Mouse (Mus musculus) intestine, embryonic 14.5 days (tissue): ENCODE results near the gene Pex12. TPM values are rescaled to one million over a fixed set of nuclear protein-coding genes. Genes with fewer than 3 reads are reported as not detected.
A peak's percentile ranks its signal among the peaks of the same experiment; 100 is the strongest.

Source experiments
- ATAC-seq: fragments of 200-750 bp; cut with Nextera tagmentation; replicated peaks from 2 replicates; pipeline ENCODE4 v1.8.0; 2017; ENCODE audit warnings: low read depth, moderate number of reproducible peaks, moderate TSS enrichment, moderate library complexity; ENCODE audit not compliant: low FRiP score, low TSS enrichment
- DNase-seq: peaks from one replicate; pipeline ENCODE4 v3.0.0-alpha.2; 2018; ENCODE audit warnings: low spot score
- H3K27ac ChIP-seq: fragments of 300-500 bp; sonication (generic); 2 replicates; pipeline ENCODE4 v1.5.1; 2014; ENCODE audit warnings: low read depth, mild to moderate bottlenecking, control low read depth
- H3K27me3 ChIP-seq: fragments of 300-500 bp; sonication (generic); replicated peaks from 2 replicates; pipeline ENCODE4 v1.6.1; 2014; ENCODE audit warnings: low read length, control low read depth; ENCODE audit not compliant: control insufficient read depth, insufficient read depth
- H3K36me3 ChIP-seq: fragments of 300-500 bp; sonication (generic); 2 replicates; pipeline ENCODE4 v1.6.1; 2014; ENCODE audit warnings: low read length, control low read depth; ENCODE audit not compliant: control insufficient read depth, insufficient read depth
- H3K4me1 ChIP-seq: fragments of 300-500 bp; sonication (generic); replicated peaks from 2 replicates; pipeline ENCODE4 v1.6.1; 2014; ENCODE audit warnings: low read length, control low read depth, mixed read lengths; ENCODE audit not compliant: control insufficient read depth, insufficient read depth
- H3K4me2 ChIP-seq: fragments of 300-500 bp; sonication (generic); 2 replicates; pipeline ENCODE4 v1.6.1; 2014; ENCODE audit warnings: low read length
- H3K4me3 ChIP-seq: fragments of 300-500 bp; sonication (generic); 2 replicates; pipeline ENCODE4 v1.5.1; 2014; ENCODE audit warnings: low read depth, low read length, control low read depth, mixed read lengths
- H3K9ac ChIP-seq: fragments of 300-500 bp; sonication (generic); 2 replicates; pipeline ENCODE4 v1.6.1; 2014; ENCODE audit warnings: mild to moderate bottlenecking, low read length
- H3K9me3 ChIP-seq: fragments of 300-500 bp; sonication (generic); 2 replicates; pipeline ENCODE4 v1.6.1; 2016; ENCODE audit warnings: low read length, control low read depth; ENCODE audit not compliant: control insufficient read depth
- WGBS: fragments of 180-500 bp; shearing (Covaris S2); extraction: QIAGEN DNeasy Blood & Tissue Kit; methylation state at CpG from one replicate; pipeline ENCODE4 v1.1.7; 2014; 5-methylcytosine and 5-hydroxymethylcytosine counted together
- polyA plus RNA-seq: library from polyadenylated mRNA; unstranded; fragments of >200 nt; fragmentation: Nextera tagmentation; extraction: Ambion mirVana; gene quantifications from 2 replicates; pipeline ENCODE4 v1.2.1, GENCODE M21; 2014

Pex12 gene
- polyA plus RNA-seq, 1 experiment from 2014 or later = 15.5 TPM

DNA sequence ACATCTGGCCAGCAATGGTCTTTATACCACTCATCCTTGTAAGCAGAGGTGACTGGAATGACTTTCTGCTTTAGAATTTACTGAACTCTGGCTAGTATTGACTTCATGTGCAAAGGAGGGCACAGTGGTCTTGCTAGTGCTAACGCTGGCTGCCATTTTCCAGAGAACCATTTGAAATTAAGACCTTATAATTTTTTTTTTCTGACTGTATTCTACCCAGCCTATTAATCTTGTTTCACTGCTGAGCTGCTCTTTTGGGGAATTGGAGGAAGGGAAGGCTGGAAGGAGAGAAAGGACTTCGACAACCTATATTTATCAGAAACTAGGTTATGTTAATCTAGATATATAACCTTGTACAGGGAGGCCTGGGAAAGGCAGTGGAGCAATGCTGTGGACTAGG is 2.1 kb upstream of the Pex12 start:
- no peaks in the 10 kb centered on the region for H3K27me3 ChIP-seq
- H3K36me3 ChIP-seq = peaks cover 13% of the 10 kb centered on the region
- H3K4me2 ChIP-seq = peak overlapping the region; percentile 81; the same call in 1 of the 2 replicates
- peaks cover 19% of the 10 kb centered on the region for H3K4me1 ChIP-seq
- no peak overlapping the region for H3K27ac ChIP-seq
- no peak for ATAC-seq
- no peaks in the 10 kb centered on the region for H3K9me3 ChIP-seq
- no peak overlapping the region for H3K4me3 ChIP-seq
- DNase-seq = no peak
- H3K9ac ChIP-seq = no peak overlapping the region
- 87% methylated on average over 2 of the region's 2 CpGs for WGBS

DNA sequence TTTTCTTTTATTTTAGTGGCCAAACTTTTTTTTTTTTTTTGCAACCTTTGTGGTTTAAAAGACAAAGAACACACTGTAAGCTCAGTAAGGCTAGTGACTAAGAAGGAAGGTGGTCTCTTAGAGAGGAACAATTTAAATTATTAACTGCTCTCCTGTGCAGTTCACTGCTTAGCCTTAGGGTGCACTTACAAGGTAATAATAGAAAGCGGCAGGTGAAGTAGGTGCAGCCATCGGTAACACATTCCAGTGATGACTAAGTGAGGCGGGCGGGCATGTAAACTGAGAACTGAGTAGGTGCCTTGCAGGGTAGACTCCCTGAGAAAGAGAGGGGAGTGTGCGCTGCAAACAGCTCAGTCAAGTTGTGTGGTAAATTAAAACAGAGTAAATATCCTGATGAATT is 1.4 kb upstream of the Pex12 start:
- peak overlapping the region; percentile 97 for H3K4me3 ChIP-seq
- no peak overlapping the region for H3K27ac ChIP-seq
- no peaks in the 10 kb centered on the region for H3K27me3 ChIP-seq
- H3K36me3 ChIP-seq = peaks cover 7% of the 10 kb centered on the region
- peaks cover 19% of the 10 kb centered on the region for H3K4me1 ChIP-seq
- H3K9ac ChIP-seq = peak overlapping the region; percentile 89; the same call in 1 of the 2 replicates
- H3K4me2 ChIP-seq = peak overlapping the region; percentile 81
- 50% methylated on average over 5 of the region's 5 CpGs for WGBS
- DNase-seq (no peak), ATAC-seq (no peak)
- H3K9me3 ChIP-seq = no peaks in the 10 kb centered on the region

DNA sequence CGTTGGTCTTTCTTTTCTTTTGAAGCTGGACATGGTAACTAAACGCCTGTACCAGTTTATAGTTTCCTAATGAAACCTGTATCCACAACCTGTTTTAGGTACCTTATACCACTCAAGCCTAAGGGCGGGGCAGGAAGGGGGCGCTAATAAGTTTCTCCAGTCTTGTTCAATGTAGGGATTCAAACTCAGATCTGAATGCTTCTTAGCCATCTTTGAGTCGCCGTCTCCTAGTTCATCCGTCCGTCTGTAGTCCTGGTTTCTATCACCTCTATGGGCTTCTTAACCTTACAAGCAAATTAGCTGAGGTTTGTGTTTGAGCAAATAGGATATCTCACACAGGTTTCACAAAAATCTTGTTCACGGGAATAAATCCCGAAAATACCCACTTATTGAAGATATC is 262 bp downstream of the Pex12 start:
- ATAC-seq (no peak), DNase-seq (no peak)
- Histone ChIP-seq H3K36me3 (peaks cover 2% of the 10 kb centered on the region), H3K9ac (peak overlapping the region; percentile 89), H3K9me3 (no peaks in the 10 kb centered on the region), H3K4me1 (peaks cover 29% of the 10 kb centered on the region), H3K4me3 (peak overlapping the region; percentile 97), H3K27ac (peak overlapping the region; percentile 96), H3K27me3 (no peaks in the 10 kb centered on the region), H3K4me2 (peak overlapping the region; percentile 81)
- WGBS = 9% methylated on average over 10 of the region's 10 CpGs

DNA sequence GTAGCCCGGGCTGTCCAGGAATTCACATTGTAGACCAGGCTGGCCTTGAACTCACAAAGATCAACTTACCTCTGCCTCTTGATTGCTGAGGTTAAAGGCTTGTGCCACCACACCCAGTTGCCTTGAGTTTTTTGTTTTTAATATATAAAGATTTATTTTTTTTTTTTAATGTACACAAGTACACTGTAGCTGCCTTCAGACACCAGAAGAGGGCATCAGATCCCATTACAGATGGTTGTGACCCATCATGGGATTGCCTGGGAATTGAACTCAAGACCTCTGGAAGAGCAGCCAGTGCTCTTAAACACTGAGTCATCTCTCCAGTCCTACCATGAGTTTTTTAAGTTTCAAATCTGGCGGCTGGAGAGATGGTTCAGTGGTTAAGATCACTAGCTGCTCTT is 955 bp downstream of the Pex12 start:
- H3K4me3 ChIP-seq = no peak overlapping the region
- DNase-seq = peak; percentile 40
- H3K27me3 ChIP-seq = no peaks in the 10 kb centered on the region
- H3K36me3 ChIP-seq = peaks cover 9% of the 10 kb centered on the region
- H3K4me2 ChIP-seq = no peak overlapping the region
- WGBS = 67% methylated on average over 2 of the region's 2 CpGs
- no peaks in the 10 kb centered on the region for H3K9me3 ChIP-seq
- peaks cover 29% of the 10 kb centered on the region for H3K4me1 ChIP-seq
- no peak overlapping the region for H3K27ac ChIP-seq
- H3K9ac ChIP-seq = no peak overlapping the region
- ATAC-seq = no peak

DNA sequence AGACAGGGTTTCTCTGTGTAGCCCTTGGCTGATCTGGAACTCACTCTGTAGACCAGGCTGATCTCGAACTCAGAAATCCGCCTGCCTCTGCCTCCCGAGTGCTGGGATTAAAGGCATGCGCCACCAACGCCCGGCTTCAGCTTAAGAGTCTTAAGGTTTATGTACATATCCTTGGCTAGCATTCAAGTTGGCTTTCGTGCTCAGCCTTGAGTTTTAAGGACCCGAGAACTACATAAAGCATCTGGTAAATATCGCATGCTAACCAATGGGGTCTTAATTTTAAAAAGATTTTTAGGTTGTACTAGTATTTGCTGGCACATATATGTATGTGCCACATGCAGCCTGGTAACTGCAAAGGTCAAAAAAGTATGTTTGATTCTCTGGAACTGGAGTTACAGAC is 2.7 kb downstream of the Pex12 start:
- Histone ChIP-seq H3K9ac (no peak overlapping the region), H3K4me1 (peaks cover 28% of the 10 kb centered on the region), H3K4me3 (no peak overlapping the region), H3K27me3 (no peaks in the 10 kb centered on the region), H3K4me2 (no peak overlapping the region), H3K27ac (no peak overlapping the region), H3K9me3 (no peaks in the 10 kb centered on the region), H3K36me3 (peaks cover 26% of the 10 kb centered on the region)
- DNase-seq (peak; percentile 25), ATAC-seq (no peak)
- 89% methylated on average over 9 of the region's 9 CpGs for WGBS

DNA sequence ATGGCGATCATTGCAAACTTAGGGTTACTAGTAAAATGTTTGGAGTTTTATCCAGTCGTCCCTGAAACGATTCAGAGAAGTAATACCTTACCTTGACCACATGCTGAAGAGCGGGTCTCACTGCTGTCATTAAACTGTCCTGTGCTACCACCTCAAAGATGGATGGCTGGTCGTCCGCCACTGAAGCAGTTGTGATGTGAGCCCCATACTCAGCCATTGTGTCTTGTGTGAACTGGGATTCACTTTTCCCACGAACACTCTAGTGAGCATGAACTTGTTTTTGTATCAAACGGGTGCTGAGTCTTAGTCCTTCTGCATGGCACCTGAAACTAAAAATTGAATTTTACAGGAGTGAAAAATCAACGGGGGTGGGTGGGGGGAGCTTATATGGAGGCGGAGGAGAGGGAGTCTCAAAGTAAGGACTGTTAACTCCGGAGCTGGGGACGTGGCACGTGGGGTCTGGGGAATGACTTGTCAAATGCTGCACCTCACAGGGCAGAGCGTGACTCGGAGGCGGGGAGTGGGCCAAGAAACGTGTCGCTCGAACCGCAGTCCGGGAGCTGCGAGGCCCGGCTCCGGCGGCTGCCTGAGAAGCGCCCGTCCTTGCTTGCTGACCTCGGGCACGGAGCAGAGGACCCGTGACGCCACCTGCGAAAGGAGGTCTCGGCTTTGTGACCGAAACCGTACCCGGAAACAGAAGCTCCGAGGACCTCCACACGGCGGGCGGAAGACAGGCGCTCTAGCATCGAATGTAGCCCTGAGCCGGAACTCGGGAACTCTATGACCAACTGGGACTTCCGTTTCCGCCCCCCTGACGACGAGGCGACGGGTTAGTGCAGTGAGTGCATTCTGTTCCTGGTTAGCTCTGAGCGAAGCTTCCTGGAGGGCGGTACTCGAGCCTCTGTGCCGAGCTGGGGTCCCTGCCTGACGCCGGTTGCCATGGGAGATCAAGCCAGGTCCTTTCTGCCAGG is 3.9 kb downstream of the Pex12 start, which contains the start of gene Ap2b1:
TSS of gene Ap2b1 (plus strand) at position 800 of the 971 bp plus-strand sequence.
- Histone ChIP-seq H3K27ac (peak within 1 kb of the TSS; percentile 87), H3K4me3 (peak within 1 kb of the TSS; percentile 63), H3K4me1 (peaks cover 16% of the 10 kb centered on the region; the same call in 1 of the 2 replicates), H3K9ac (peak within 1 kb of the TSS; percentile 69), H3K36me3 (peaks cover 26% of the 10 kb centered on the region), H3K4me2 (peak within 1 kb of the TSS; percentile 85), H3K9me3 (no peaks in the 10 kb centered on the region), H3K27me3 (no peaks in the 10 kb centered on the region)
- ATAC-seq (peak; percentile 93), DNase-seq (peak; percentile 92)
- 2% methylated on average over 56 of the region's 56 CpGs for WGBS

DNA sequence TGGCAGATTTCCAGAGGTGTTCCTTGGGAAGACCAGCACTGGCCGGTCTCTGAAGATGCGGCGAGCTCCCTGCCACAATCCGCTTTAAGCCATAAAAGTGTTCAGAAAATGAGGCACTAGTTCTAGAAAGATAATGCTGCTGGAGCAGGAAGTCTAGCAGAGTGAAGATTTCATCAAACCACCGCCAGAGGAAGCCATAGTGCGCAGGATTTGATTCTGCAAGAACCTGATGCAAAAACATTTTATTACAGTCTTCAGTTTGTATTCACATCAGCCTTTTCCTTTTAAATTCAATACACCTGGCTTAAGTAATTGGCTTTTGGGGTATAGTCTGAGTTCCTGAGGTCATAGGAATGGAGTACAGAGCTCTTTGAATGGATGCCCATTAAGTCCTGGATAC is 4.6 kb downstream of the Pex12 start:
- Histone ChIP-seq H3K4me1 (peaks cover 16% of the 10 kb centered on the region; the same call in 1 of the 2 replicates), H3K4me2 (peak overlapping the region; percentile 85), H3K27me3 (no peaks in the 10 kb centered on the region), H3K9ac (peak overlapping the region; percentile 69), H3K27ac (no peak overlapping the region), H3K9me3 (no peaks in the 10 kb centered on the region), H3K36me3 (peaks cover 26% of the 10 kb centered on the region), H3K4me3 (peak overlapping the region; percentile 63)
- 73% methylated on average over 6 of the region's 6 CpGs for WGBS
- ATAC-seq (no peak), DNase-seq (no peak)

DNA sequence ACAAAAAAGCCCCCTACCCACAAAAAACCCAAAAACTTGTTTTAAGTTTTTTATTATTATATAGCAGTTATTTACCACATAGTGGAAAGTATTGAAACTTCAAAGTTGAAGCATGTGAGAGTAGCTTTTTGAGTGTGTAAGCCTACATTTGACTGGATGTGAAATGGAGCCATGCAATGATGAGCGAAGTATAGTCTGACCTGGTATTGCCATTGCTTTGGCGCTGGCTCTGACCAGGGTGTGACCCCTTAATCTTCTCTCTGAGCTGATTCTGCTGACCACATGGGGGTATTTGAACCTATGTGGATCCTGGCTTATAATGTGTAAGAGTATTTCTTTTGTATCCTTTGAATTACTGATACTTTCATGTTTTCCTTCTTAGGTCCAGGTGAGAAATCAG is 8.3 kb downstream of the Pex12 start:
- H3K4me1 ChIP-seq = peaks cover 16% of the 10 kb centered on the region; the same call in 1 of the 2 replicates
- H3K4me3 ChIP-seq = no peak overlapping the region
- H3K4me2 ChIP-seq = no peak overlapping the region
- 88% methylated on average over 2 of the region's 2 CpGs for WGBS
- ATAC-seq (no peak), DNase-seq (peak; percentile 4)
- H3K27ac ChIP-seq = no peak overlapping the region
- H3K27me3 ChIP-seq = no peaks in the 10 kb centered on the region
- no peaks in the 10 kb centered on the region for H3K9me3 ChIP-seq
- peaks cover 26% of the 10 kb centered on the region for H3K36me3 ChIP-seq
- H3K9ac ChIP-seq = no peak overlapping the region
